Mouse (Mus musculus): Measurements from ENCODE around the gene Cd40lg.
A peak's percentile ranks its signal among the peaks of the same experiment; 100 is the strongest.

Gene Cd40lg

DNA sequence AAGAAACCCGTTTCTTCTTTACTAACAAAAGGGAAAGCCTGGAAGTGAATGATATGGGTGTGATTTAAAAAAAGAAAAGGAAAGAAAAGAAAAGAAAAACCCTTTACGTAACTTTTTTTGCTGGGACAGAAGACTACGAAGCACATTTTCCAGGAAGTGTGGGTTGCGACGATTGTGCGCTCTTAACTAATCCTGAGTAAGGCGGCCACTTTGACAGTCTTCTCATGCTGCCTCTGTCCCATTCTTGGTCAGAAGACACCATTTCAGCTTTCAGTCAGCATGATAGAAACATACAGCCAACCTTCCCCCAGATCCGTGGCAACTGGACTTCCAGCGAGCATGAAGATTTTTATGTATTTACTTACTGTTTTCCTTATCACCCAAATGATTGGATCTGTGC lies at the start of gene Cd40lg:
TSS of gene Cd40lg (plus strand) at position 268 of the 400 bp plus-strand sequence.
- DNase-seq (ENCODE audit: low read depth, low spot score): peak; percentile 52

DNA sequence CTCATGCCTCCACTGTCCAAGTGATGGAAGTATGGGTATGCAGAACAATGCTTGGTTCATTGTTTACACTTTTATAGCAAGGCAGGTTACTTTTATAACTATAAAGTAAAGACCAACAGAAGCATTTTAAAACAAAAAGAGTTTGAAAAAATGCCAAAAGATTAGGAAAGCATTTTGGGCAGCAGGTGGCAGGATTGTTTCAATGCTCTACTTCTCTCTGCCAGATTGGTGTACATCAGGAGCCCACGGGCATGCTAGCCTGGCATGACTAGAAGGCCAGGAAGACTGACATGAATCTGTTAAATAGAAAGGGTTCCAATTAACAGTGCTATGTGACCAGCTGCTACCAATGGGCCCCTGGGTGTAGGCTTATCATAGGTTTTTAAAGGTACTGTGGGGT lies 45.4 kb upstream of the Cd40lg start:
- peak; percentile 68 for DNase-seq (ENCODE audit: low read depth, low spot score)

DNA sequence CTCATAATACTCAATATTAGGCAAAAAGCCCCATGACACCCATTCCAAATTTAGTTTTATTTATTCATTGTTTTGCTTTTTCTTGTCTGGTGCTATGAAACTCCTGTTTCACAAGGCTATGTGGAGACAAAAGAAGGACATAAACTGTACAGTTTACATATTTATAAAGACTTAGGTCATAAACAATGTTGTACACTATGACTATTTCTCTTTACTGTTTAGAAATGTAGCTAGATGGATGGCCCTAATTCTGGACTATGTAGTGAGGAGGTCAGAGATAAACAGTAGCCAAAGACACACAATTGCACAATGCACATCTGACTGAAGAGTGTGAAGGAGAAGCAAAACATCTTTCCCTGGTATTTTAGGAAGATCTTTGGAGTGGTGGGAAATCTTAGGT lies 40.7 kb upstream of the Cd40lg start:
- no peak for DNase-seq (ENCODE audit: low read depth, low spot score)

DNA sequence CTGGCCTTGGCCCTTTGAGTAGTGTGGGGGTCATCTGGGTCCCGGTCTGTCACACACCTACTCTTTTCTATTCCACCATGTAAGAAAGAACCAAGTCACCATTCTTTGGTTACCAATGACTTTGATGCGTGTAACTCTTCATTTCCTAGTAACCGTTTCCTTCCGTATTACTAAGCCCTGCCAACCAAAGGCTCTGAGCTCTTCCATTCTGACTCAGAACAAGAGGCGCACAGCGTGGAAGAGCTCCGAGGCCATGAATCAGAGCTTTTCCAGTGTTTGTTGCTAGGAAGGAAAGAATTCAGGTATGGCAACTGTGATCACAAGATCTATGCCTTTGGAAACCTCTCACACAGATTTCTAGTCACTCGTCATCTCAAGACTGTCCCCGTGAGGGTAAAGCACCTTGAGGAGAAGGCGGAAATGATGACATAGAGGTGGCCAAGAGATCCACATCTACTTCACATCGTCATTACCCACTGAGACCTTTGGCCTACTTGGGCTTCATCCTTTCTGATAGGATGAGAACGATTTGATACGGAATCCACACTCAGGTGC lies 34.6 kb upstream of the Cd40lg start:
- peak; percentile 51 for DNase-seq (ENCODE audit: low read depth, low spot score)

DNA sequence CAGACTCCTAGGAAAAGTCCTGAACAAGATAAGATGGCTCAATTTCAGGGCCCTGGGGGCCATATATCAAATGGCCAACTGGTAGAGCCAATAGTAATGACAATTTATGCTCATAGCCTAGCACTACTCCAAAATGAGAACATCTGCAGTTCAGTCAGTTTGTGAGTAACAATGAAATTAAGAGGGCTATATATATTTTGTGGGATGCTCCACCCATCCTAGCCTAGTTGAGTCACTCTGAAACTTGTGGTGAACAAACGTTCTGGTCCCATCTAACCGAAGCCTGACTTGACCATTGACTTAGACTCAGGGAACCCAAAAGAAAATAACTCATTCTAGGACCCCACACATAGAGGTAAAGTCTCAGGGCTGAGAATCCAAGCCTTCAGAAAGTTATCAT lies 29.5 kb upstream of the Cd40lg start:
- no peak for DNase-seq (ENCODE audit: low read depth, low spot score)

DNA sequence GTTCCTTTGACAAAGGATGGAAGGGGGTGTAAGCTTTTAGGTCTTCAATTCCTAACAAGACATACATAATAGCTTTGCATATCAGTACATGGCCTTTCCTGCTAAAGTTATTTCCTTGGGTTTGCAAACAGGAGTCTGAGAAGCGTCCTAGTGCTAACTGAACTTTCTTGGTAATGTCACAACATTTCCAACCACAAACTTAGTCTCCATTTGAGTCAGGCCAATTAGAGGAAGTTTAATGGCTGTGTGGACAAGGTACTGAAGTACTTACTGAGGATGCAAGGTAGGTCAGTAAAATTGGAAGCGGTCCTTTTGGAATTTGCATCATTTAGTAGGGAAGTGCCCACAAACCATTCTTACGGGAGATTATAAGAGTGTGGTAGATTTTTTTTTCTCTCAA lies 28.6 kb upstream of the Cd40lg start:
- DNase-seq (ENCODE audit: low read depth, low spot score): no peak

DNA sequence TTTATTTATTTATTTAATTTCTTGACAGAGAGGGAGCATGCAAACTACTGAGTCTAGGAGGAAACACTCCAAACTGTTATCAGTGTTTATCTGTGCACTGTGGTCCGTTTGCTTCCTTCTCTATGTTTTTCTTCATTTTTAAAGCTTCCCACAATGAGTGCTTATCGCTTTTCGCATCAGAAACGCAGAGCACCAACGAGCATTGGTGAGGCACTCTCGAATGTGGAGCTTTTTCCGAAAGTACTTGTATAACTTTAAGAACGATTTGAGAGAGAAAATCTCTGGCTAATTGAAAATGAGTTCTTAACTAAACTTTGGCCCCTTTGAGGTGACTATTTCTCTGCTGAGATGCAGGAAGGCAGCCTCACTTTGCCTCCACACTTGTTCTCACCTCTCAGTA lies 24.6 kb upstream of the Cd40lg start:
- peak; percentile 38 for DNase-seq (ENCODE audit: low read depth, low spot score)

DNA sequence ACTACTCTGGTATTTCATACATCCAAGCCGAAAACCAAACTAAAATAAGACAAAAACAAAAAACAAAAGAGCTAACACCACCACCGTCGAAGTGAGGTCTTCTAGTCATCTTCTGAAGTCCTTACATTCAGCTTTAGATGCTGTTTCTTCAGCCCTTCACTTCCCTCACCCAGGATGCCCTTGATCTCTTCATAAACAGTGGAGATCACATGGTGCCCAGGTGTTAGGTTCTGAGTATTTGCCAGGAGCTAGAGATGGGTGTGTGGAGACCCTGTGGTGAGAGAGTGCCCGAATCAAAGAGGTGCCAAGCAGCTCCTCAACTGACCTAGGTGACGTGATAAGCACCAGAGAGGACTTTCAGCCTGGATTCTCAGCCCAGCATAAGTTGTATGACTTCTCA lies 22.6 kb upstream of the Cd40lg start:
- DNase-seq (ENCODE audit: low read depth, low spot score): peak; percentile 43

DNA sequence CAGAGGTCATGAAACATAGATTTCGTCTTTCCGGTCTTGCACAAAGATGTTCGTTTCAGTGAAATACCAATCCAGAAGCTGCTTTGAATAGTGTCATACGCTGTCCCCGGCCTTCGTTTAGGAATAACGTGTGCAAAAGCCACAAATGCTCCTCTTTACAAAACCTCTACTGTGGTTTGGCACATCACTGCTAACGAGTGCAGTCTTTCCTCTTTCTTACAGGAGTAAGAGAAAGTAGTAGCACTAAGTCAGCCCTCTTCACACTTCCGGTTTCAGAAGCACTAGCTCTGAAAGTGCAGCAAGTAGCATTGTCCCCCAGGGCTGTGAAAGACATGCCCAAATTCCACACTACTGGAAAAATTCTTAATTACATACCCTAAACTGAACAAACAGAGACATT lies 15.6 kb upstream of the Cd40lg start:
- peak; percentile 74 for DNase-seq (ENCODE audit: low read depth, low spot score)

DNA sequence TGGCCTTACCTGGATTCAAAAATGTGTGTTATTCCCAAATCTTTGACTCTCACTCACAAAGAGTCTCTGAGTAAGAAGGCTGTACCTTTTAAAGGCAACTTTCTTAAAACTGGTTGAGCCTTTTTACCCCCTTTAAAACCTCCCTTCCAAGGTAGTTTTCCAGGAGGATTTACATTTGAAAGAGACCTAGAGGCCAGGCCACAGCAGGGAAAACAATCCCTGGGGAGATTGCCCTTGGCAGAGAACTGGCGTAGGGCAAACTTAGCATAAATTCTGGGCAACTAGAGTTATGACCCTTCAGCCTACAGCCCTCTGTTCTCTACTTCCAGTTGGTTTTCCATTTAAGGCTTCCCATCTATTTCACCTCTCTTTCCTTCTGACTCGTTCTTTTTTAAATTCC lies 13.9 kb upstream of the Cd40lg start:
- DNase-seq (ENCODE audit: low read depth, low spot score): no peak

DNA sequence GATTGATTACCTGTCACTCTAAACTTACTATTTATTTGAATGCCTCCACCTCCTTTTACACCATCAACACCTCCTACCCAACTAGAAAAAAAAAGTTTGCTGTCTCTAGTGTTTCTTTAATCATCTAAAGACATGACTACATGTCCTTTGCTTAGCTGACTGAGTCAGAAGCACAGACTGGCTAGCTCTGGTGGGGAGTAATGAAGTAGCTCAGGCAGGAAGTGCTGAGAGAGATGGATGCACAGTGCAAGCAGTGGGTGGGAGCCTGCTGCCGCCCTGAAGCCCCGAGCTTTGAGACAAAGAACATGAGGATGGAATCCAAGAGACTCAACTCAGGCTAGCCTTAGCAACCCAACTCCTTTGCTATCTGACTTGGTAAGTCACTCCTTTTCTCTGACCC lies 11.5 kb upstream of the Cd40lg start:
- DNase-seq (ENCODE audit: low read depth, low spot score): peak; percentile 45

DNA sequence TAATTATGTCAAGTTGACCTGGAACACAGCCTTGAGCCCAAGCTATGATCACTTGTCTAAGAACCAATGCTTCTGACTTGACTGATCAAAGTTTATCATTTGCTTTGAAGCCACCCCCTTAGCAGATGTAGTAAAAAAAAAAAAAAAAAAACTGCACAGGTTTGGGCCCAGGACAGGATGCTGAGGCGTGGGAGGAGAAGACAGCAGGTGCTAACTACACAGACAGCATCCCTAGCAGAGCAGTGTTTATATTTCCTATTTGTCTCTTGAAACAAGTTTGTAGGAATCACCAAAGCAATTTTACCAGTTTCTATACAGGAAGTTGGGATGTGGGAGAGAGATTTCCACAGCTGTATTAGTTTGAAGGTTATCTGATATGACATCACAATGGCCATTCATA lies 1.4 kb upstream of the Cd40lg start:
- peak; percentile 60 for DNase-seq (ENCODE audit: low read depth, low spot score)

DNA sequence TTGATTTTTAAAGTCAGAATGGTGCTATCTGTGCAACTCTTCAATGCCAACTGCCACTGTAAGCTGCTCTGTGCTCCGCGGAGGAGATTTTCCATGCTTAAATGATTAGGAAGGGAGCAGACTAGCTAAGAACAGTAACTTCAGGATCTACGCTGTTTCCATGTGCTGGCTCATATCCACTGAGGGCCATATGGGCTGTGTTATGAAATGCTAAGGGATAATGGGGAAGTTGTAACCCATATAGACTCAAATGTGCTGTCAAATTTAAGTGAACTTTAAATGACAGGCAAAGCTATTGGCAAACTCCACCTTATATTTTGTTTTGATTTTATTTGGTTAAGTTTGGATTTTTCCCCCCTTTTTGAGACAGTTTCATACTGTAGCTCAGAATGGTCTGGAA lies 919 bp downstream of the Cd40lg start:
- no peak for DNase-seq (ENCODE audit: low read depth, low spot score)

DNA sequence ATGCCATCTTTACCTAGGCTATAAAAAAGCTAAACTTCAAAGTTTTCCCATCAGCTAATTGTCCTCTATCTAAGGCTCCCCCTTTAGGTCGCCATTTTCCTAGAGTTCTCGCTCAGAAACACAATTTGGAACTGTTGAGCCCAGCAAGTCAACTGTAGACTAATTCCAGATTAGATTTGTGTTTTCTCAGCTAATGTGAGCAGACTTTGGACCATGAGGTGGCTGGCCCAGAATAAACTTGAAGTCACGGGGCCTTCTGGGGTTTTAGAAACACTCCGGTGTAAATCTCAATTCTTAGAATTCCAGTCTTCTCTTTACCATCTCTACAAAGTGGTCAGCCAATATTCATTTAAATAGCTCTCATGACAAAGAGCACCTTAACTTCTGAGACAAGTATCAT lies 3.6 kb downstream of the Cd40lg start:
- no peak for DNase-seq (ENCODE audit: low read depth, low spot score)

DNA sequence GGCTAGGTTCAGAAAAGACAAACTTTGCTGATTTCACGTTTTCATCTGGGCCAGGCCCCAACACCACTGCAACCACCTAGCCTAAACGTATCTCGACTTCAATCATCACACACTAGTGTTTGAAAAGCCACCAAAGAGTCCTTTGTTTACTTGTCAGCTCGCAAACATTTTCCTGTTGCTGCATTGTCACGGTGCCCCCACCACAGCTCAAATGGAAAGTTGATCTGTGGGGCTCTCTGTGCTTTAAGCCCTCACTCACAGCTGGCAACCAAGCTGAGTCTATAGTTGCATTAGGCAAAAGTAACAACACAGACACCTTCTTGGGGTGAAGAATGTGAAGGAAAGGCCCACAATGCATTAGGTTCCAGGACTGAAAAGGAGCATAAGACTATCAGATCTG lies 4.3 kb downstream of the Cd40lg start:
- DNase-seq (ENCODE audit: low read depth, low spot score): peak; percentile 40

DNA sequence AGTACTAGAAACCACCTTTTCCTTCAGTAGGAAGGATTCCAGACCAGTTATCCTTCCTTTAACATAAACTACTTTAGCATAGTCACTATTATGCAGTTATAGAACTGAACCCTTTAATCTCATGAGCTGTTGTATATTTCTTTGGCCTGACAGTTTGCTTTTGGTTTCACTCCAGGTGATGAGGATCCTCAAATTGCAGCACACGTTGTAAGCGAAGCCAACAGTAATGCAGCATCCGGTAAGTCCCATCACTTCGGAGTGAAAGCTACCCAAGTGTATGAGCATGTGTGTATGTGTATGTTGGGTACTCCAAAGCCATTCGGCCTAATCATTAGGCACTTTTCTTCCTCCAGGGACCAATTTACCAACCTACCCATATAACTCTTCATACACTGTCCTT lies 7.6 kb downstream of the Cd40lg start:
- peak; percentile 48 for DNase-seq (ENCODE audit: low read depth, low spot score)

DNA sequence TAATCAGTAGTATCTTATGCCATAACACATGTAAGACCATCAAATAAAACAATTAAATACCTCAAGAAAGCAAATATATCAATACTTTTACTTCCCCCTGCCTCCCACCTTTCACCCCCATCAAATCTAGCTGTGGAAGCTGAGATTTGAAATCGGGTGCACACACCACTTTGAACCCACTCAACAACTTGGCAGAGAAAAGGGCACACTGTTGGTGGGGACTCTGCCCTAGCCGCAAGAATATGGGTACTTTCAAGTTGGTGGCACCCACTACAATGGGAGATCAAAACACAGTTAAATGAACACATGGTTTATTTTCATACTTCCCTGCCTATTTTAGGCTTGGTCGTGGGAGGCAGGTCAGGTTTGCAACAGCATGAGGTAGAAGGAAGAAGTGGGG lies 9.9 kb downstream of the Cd40lg start:
- peak; percentile 35 for DNase-seq (ENCODE audit: low read depth, low spot score)

DNA sequence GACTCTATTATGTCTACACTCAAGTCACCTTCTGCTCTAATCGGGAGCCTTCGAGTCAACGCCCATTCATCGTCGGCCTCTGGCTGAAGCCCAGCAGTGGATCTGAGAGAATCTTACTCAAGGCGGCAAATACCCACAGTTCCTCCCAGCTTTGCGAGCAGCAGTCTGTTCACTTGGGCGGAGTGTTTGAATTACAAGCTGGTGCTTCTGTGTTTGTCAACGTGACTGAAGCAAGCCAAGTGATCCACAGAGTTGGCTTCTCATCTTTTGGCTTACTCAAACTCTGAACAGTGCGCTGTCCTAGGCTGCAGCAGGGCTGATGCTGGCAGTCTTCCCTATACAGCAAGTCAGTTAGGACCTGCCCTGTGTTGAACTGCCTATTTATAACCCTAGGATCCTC lies 11.4 kb downstream of the Cd40lg start:
- no peak for DNase-seq (ENCODE audit: low read depth, low spot score)

DNA sequence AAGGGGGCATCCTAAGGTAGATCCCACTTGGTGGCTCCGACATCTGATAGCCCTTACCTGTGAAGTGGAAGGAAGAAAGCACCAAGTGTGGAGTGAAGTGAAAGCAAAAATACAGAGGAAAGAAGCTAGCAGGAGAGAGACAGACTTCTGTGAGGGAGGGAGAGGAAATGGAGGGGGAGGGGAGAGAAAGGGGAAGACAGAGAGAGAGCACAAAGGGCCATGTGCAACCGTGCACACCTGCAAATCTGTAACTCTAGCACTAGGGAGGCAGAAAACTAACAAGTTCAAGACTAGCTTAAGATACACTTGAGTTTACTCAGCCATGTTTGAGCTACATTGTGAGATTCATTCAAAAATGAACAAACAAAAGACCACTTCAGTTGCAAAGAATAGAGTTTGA lies 16.2 kb downstream of the Cd40lg start:
- DNase-seq (ENCODE audit: low read depth, low spot score): peak; percentile 67

DNA sequence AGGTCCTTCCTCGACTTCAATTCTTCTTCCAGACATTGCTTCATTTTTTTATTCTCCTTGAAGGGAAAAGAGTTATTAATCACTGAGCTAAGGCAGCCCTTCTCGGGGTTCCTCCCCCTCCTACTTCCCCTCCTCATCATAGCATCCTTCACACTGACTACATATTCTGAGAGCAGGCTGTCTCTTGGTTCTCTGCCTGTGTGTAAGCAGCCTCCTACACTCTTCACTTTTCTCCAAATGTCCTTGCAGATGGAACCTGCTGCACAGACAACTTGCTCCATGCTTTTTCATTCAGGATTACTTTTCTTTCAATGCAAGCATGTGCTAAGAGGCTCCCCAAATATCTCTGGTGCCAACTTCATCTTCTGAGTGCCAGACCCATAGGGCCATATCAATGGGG lies 21.7 kb downstream of the Cd40lg start:
- no peak for DNase-seq (ENCODE audit: low read depth, low spot score)

DNA sequence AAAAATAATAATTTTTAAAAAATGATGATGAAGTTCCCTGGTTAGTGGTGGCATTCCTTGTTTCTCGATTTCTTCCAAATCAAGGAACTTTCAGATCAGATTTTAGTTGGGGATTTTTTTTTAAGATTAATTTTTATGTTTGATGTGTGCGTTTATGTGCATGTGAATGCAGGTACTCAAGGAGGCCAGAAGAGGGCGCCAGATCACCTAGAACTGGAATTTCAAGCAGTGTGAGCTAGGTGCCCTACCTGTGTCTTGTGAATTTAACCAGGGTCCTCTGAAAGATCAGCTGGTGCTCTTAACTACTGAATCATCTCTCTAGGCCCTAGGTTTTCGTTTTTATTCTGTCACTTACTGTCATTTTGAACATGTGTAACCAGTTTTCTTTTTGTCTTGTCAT lies 24.0 kb downstream of the Cd40lg start:
- peak; percentile 46 for DNase-seq (ENCODE audit: low read depth, low spot score)

DNA sequence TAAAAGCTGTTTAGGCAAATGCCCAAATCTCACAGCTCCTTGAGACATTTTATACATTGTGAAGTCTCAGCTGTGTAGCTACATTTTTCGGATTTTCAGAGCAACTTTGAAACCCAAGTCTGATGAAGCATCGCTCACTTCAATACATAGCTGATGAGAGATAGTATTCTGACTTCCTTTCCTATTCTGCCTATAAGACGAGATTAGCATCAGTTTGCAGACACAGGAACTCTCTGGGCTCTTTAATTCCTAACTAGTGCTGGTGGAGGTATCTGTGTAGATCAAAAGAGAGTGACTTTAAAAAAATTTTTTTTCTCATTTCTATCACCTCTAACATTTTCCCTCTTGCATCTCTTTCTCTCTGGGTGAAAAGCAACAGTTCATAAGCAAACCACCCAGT lies 26.6 kb downstream of the Cd40lg start:
- peak; percentile 25 for DNase-seq (ENCODE audit: low read depth, low spot score)

DNA sequence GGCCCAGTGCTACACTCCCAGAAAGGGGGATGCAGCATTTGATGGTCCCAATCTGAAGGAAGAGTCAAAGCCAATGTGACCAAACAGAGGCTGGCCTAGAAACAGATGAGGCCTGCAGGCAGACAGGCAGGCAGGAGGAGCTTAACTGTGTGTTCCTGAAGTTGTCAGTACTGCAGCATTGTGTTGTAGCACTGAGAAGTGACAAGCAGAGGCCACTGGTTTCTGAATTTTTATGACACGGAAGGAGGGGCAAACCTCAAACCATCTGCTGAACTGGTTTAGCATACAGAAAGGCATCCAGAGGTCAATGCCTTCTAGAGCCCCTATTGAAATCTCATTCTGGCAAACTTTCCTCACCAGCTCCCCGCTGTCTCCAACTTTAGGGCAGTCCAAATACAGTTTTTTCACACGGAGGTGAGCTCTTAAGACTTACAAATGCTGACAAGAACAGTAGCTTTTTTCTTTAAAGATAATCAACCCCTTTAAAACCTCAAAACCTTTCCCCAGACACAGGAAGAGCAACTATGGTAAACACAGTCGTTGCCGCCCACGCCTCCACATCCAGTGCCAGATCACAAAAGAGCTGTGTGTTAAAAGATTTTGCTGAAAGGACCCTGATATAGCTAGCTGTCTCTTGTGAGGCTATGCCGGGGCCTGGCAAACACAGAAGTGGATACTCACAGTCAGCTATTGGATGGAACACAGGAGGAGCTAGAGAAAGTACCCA lies 41.5 kb downstream of the Cd40lg start:
- peak; percentile 68 for DNase-seq (ENCODE audit: low read depth, low spot score)

DNA sequence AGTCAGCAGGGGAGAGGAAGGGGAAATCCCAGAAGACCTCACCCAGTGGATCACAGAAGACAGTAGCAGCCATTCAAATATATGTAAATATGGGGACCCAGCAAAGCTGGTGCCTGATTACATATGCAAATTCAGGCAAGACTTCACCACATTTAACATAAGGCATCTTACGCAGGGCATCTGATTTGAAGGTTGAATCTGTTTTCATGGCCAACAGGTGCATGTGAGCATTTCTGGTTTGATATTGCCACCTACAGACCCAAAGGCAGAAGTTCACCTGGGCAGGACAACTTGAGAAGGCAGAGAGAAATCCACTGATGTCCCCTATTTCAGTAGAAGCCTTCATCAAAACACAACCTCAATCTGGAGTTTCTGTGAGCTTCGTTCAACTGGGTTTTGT lies 48.8 kb downstream of the Cd40lg start:
- peak; percentile 79 for DNase-seq (ENCODE audit: low read depth, low spot score)

All from CD4-positive, CD25-positive, alpha-beta regulatory T cell, adult 2 months (primary cell).